Mouse (Mus musculus): ENCODE measurements around the gene Grhl3.

The Grhl3 gene

DNA sequence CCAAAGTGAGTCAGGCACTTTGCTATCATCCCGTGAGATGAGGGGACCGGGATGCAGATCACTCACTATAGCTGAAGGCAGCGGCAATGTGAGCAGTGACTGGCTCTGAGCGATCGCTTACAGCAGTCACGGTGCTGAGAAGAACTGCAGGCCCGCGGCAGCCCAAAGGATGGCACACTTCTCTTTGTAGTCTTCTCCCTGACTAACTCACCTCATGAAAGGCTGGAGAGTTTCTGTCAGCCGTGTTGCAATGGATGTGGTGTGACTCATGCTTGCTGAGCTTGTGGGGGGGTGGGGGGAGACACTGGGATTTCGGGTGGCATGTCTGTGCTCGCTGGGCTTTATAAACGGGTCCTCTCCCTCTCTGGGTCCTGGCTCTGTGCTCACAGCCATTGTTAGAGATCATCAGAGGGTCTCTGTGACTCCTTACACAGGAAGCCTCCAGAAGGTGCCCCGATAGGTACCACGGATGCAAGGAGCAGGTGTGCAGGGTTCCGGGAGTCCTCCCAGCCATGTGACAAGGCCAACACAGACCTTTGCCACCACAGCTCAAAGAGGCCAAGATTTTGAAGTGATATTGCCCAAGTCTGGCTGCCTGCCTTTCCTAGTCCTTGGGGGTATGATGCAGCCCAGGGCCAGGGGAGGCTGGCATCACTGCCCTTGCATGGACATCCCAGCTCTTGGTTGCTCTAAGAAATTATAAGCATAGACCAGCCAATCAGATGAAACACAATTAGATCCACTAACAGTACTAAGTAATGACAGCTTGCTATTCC, 2.1 kb upstream of the Grhl3 start:
- DNase-seq (ENCODE audit: low spot score): peak; percentile 59

DNA sequence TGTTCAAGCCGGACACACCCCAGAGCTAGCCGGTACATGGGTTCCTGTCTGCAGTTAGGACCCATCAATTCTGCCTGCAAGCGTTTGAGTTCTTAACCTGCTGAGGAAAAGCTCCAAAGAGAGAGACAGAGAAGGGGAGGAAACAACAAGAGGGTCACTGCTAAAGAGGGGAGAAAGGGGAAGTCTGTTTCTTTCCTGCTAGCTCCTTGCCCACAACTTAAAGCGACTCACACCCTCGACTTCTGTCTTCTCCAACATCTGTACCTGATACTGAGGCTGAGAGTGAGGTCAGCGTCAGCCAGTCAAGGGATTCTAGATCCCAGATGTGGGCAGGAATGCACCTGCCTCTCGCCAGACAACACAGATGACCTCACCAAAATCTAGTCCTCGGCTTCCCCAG, 1.2 kb downstream of the Grhl3 start:
- no peak for DNase-seq (ENCODE audit: low spot score)

DNA sequence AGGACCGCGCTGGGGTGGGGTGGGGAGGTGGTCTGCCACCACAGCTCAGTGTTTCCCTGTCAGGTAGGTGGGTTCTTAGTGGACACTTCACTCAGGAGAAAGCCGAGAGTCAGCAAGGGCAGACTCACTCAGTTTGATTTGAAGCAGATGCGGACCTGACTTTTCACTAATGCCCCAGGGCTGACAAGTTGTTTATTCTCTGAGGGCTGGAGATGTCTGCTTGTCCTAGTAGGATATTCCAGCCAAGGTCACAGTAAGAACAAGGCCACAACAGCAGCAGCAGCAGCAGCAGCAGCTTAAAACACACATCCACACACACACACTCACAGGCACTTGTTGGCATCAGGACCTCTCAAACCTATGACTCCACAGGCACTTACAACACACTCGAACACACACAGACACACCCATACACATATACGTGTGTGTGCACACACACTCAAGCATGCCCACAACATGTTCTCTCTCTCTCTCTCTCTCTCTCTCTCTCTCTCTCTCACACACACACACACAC, 2.3 kb downstream of the Grhl3 start:
- DNase-seq (ENCODE audit: low spot score): no peak

DNA sequence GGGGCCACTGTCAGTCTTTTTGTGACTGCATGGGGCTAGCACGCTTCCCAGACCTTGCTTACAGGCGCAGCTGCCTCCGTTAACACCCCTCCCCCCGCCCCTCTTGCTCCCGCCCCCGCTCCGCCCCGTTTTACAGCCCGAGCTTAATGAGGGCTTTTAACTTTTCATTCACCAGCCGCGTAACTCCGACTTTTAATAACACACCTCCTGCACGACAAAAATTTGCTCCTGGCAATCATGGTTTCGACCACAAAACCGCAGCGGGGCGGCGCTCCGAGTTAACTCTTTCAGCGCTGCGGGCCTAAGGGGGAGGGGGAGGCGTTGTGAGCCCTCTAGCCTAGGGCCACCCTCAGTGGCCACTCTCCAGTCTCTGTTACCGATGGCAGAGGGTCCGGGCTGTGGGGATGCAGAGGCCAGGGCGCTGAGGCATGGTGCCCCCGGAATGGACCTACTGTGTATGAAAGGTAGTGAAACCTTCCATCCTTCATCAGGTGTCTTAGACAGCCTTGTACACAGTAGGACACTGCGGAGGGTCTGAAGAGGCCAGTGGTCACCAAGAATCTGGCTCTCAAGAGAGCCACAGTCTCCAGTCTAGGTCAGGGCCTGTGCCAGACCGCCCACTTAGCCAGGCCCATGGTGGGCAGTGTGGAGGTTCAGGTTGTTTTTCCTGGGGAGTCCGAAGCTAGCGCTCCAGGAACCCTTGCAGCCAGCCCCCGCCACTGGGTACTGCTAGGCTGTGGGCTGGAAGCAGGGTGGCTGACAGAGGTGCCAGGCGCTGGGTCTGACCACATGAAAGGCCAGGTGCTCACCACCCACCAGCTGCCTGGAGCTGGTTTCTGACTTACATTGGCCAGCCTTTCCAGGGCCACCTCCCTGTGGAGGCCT, 3.0 kb downstream of the Grhl3 start:
- DNase-seq (ENCODE audit: low spot score): peak; percentile 60

DNA sequence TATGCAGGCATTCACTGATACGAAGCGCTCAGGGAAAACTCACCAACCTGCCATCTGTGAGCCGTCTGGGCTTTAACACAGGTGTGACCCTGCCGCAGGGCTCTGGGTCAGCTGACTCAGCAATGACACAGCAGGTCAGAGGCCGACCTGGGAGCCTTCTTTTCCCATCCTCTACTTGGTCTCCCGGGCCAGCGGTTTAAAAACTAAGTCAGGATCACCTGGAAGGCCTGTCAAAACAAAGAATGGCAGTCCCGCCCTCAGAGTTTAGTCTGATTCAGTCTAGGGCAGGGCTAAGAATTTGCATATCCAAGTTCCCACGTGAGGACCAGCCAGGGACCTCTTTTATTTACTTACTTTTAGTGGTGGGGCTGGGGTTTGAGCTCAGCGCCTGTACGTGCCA, 4.2 kb downstream of the Grhl3 start:
- DNase-seq (ENCODE audit: low spot score): peak; percentile 47

DNA sequence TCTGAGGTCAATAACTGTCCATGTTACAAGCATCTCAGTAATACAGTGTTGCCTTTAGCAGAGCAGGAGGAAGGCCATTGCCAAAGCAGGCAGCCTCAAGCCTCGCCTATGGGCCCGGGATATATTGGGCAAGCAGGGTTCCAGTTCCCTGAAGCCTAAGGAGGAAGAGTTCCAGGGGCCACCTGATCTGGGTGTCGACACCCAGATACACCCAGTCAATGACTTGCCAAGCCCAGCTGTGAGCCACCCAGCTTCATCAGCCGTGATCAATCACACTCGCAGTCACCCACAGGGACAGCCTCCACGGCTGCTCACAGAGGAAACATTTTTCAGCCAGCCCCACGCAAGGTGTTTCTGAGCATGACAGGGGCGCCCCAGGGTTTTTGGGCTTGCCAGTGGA, 5.9 kb downstream of the Grhl3 start:
- DNase-seq (ENCODE audit: low spot score): no peak

DNA sequence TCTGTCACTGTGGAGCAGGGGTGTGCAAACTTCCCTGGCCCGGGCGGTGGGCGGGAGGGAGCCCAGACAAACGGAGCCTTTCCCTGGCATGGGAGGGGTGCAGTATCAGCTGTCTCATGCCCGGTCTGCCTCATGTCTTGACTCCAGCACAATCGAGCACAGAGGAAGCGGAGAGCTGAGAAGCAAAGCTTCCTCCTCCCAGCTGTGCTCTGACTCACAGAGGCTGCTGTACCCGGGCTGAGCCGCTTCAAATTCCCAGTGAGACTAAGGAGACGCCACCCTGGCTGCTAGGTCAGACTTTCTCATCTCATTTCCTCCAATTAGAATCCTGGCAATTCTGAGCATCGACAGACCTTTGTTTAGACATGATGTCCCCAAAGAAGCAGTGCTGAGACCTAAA, 6.4 kb downstream of the Grhl3 start:
- peak; percentile 47 for DNase-seq (ENCODE audit: low spot score)

DNA sequence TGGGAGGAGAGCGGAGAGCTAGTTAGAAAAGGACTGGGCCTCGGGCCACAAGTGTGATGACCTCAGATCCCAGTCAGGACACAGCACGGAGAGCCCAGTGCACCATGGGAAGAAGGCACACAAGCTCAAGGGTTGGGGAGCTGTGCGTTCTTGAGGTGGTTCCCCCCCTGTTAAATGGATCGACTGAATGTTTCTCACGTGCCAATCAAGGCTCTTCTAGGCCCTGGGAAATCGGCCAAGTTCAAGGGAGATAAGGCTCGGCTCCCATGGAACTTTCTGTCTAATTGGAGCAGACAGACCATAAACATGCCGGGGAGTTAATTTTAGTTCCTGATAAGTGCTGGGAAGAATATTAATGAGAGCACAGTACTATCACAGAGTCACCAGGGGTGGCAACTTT, 8.0 kb downstream of the Grhl3 start:
- peak; percentile 38 for DNase-seq (ENCODE audit: low spot score)

DNA sequence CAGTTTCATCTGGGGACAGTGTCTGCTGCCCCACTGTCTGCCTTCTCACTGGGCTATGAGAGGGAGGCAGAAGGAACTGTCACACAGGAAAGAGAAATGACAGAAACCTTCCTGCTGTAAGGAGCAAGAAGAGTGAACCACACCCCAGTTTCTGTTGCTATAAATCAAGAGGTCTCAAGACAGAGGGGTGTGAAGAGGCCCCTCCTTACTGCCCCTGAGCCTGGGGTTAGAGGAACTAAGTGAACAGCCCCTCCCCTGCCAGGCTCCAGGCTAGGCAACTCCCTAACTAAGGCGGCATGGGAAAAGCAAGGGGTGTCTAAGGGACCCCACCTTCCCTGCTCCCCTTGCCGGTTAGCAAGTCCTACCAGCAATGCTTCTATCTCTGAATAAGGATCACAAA, 9.6 kb downstream of the Grhl3 start:
- DNase-seq (ENCODE audit: low spot score): no peak

DNA sequence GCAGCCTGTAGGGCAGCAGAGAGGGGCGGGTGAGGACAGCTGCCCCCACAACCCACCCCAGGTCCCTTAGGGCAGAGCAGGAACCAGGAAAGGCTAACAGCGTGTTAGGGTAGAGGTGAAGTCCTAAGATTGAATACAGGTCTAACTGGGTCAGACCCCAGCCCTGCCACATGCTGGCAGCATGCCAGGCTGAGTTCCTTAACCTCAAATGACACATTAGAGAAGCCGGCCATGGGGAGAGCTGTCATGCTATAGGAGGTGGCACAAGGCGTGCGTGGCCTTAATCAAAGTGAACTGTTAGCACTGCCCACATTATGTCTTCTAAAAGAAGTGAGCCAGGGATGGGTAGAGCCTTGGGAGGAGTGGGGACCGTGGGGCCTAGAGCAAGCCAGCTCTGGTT, 24.1 kb downstream of the Grhl3 start:
- peak; percentile 58 for DNase-seq (ENCODE audit: low spot score)

DNA sequence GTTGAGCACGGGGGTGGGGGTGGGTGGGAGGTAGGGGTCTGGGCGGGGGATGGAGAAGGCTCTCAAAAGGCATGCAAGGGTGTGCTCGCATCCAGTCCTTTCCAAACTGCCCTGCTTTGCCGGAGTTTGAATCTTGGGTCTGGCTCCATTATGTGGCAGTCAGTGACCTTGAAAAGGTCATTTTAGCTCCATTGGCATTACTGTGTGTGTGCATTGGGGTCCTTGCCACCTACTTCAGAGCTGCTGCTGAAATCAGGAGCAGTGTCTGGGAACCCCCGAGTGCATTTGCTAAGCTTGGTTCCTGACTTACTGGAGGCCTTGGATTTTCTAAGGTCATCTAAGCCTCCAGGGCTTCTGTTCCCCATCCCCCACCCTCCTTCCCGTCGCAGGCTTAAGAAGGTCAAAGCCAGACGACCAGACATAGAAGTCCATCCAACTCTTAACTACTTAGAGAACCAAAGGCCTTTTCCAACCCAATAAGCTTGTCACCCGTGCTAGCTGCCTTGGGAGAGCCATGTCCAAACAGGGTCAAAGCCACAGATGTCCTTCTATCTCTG, 24.8 kb downstream of the Grhl3 start:
- no peak for DNase-seq (ENCODE audit: low spot score)

DNA sequence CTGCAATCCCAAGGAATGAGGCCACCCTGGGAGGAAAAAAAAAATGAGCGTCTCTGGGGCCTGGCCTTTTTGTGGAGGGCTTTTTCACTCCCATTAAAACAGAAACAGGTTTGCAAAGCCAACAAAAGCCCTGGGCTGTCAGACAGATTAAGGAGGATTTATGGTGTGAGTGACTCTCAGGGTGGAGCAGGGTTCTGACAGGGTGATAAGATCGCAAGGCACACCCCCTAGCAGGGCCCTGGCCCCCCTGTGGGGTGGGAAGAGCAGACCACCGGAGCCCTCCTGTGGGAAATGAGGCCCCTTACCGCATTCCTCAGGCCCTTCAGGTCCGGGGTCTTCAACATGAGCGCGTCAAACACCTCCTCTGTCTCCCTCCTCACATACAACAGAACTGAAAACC, 25.3 kb downstream of the Grhl3 start:
- no peak for DNase-seq (ENCODE audit: low spot score)

DNA sequence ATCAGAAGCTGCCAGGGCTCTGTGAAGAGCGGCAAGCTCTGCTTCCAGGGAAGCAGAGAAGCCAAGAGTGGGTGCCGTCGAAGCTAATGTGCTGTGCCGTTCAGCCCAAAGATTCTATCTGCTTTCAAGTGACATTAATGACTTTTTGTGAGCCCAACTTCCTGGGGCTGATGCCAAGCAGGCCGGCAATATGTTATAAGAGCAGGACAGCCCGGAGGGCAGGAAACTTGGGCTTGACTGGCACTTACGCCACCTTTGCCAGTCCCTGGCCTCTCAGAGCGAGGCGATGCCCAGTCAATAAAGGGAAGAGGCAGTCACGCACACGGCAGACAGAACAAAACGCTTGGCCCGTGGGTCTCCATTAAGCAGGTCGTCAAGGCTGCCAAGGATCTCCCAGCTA, 25.9 kb downstream of the Grhl3 start:
- peak; percentile 72 for DNase-seq (ENCODE audit: low spot score)

DNA sequence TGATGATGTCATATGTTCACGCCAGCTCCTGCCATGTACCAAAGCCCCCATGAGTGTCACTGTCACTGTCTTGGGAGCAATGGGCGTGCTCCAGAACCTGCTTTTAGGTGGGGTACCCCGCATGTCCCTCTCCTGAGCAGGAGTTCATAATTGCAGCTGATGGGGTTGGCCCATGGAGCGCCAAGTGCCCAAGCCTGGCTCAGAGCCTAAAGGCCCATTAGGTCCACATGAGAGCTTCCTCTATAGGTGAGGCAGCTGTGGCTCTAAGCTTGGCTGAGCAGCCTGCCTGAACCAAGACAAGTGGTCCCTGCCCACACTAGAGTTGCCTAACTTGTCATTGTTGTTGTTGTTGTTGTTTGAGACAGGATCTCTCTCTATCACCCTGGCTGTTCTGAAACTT, 26.6 kb downstream of the Grhl3 start:
- no peak for DNase-seq (ENCODE audit: low spot score)

DNA sequence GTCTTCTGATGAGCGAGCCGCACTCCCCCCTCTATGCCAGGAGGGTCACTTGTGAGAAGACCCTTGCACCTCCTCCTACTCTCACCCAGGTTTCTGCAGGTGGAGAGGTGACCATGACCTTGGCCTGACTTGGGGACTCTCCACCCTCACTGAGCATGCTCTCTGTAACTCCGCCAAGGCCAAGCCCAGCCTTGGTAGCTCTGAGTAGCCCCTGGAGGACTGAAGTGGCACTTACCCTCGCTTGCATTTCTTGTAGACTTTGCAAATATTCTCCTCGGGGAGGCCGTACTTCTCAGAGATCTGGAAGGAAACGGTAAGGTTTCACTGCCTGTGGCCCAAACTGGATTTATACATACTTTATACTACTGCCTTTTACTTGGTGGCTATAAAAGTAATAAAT, 27.4 kb downstream of the Grhl3 start:
- no peak for DNase-seq (ENCODE audit: low spot score)

DNA sequence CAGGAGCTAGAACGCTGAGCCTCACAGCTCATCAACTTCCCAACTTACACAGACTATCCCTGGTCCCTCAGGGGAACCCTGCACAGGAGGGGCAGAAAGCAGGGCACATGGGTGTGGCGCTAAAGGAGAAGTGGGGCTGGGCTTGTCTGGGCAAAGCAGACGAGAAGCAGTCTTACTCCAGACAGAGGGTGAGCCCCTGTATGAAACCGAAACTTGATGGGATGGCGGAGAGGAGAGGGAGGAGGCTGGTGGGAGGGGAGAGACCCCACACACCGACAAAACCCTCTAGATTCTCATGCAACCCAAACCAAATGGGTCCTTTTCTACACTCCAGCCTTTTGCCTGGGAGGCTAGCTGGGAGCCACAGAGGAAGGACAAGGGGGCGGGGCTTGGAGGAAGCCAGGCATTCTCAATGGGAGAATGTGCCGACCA, 28.3 kb downstream of the Grhl3 start:
- peak; percentile 59 for DNase-seq (ENCODE audit: low spot score)

DNA sequence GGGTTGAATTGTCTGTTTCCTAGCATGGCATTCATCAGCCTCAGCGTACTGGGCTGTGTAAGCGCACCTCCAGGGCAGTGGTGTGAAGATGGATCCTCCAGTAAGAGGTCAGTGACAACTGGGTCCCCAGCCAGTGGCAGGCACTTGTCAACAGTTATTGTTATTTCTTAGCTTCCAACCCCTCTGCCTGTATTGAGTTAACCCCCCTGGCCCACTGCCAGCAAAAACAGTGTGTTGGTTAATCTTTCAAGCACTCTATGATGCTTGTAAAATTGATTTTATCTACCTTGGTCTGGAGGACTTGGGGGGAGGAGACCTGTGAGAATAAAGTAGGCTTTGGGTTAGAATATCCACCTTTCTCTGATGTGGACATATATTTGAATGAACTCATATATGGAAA, 29.1 kb downstream of the Grhl3 start:
- peak; percentile 64 for DNase-seq (ENCODE audit: low spot score)

DNA sequence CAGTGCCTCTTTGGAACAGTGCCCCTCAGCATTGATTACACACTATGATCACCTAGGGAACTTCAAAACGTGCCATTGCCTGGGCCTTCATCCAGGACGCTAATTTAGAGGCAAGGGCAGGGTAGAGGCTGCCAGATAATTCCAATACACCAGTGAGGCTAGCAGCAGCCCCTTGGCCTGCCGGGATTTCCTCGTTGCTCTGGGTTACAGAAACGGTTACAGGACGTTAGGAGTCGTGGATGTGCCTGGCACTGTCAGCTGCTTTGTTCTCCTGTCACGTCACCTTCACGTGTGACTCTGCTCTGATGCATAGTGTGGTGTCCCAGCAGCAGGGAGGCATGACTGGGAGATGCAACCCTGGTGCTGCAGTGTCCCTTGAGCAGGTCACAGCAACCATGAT, 33.4 kb downstream of the Grhl3 start:
- no peak for DNase-seq (ENCODE audit: low spot score)

DNA sequence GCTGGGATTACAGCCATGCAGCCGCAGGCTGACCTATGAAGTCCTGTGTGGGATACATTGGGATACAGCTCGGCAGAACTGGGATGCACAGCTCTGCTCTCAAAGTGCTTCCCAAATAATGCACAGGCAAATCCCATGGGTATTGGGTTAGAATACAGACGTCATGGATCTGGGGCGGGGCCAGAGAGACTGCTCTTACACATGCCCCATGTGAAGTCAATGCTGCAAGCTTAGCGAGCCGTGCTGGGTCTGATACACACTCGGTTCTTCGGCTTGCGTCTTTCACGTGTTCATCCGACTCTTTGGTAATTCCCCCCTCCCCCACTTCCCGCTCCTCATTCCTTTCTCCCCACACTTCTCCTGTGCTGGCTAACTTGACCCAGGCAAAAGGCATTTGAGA, 34.4 kb downstream of the Grhl3 start:
- DNase-seq (ENCODE audit: low spot score): no peak

DNA sequence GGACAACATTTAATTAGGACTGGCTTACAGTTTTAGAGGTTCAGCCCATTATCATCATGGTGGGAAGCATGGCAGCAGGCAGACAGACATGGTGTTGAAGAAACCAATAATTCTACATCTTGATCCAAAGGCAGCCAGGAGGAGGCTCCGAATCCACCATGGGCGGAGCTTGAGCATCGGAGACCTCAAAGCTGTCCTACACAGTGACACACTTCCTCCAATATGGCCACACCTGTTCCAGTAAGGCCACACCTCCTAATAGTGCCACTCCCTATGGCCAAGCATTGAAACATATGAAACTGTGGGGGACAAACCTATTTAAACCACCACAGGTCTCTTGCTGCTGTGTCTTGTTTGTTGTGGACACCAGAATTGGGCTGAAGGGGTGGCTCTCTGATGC, 38.4 kb downstream of the Grhl3 start:
- DNase-seq (ENCODE audit: low spot score): no peak

DNA sequence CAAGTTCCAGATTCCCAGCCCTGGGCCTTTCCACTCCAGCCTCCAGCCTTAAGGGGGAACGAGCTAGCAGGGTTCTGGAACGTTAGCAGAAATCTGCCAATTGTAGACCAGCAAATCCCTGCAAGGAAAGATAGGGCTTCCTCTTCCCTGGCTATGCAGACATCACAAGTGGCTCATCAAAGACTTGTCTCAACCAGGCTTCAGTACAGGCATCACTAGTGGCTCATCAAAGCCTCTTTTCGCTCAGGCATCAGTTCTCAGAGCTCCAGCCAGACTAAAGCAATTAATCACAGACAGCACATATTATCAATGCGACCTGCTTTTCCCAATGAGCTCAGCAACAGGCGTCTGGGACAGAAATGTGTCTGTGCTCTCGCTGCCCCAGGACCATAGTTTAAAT, 40.4 kb downstream of the Grhl3 start:
- no peak for DNase-seq (ENCODE audit: low spot score)

DNA sequence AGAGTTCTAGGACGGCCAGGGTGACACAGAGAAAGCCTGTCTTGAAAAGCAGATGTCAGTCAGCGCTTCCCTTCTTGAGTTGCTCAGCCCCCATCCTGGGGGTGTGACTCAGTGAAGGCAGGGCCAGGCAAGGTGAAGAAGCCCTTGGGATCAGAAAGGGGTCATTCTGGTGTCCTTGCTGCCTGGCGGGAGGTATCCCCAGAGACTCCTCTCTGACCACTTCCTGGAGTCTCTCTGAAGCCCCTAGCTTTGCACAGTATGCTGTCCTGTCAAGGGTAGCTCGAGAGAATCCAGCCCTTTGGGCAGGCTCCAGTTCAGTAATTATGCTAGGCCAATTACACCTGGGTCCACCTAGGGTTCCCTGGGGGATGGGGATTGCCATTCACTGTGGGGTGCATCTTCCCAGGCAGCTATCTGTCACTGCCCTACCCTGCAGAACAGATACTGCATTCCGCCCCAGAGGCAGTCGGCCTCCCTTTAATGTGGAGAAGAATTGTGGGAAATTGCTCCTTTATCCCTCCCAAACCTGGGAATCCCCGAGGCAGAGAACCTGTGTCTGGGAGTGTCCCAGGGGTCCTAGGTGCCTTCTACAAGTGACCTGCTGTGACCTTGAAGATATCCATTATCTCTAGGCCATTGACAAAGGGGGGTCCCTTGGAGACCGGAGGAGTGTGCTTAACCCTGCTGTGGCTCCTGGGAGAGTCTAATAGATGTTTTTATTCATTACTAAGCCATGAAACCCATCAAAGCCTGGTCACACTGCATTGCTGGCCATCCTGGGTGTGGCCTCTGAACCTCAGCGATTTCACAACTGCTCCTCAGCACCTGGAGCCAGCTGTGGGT, 41.4 kb downstream of the Grhl3 start:
- DNase-seq (ENCODE audit: low spot score): no peak

Data from urinary bladder, postnatal 14 days (tissue).